Mouse (Mus musculus): ENCODE data around the gene Pla2g1b.
"Not testable (repeated sequence)": the region's sequence is repeated elsewhere in the genome, so short reads cannot be mapped to it uniquely, and the experiment has no call there.

Pla2g1b gene

DNA sequence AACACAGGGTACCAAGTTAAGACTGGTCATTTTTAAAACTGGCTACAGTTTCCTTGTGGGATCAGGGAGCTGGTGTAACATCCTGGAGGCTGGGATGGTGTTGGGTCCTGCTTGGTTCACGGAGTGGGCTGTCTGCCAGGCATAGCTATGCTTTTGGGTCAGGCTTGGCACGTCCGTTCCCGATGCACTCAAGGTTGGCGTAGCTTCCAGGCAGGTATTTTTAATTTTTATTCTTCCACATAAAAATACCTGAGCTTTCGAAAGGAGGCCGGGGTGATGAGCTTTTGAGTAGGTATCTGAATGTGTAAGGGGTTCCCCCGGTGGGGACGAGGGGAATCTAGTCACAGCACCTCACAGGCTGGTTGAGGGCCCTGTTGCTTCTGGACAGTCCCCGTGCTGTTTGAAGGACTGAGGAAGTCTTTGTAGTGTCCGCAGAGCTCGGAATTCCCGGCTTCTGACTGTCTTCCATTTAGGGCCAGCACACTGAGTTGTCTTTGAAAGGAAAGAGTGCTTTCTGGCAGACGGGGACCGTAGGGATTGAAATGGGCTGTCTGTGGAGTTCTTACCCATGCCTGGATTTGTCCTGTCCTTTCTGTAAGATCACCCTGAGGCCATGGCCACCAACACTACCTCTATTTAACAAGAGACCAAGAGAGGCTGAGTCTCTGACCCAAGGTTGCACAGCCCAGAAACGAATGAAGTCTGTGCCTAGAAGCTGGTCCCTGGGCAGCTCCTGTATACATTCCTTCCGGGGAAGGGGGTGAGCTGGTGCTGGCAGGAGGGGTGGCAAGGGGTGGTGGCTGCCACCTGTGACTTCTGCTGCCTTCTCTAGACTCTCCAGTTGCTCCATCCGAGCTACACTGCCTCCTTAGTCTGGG is 42.2 kb downstream of the Pla2g1b start:
- DNase-seq, result no peak

DNA sequence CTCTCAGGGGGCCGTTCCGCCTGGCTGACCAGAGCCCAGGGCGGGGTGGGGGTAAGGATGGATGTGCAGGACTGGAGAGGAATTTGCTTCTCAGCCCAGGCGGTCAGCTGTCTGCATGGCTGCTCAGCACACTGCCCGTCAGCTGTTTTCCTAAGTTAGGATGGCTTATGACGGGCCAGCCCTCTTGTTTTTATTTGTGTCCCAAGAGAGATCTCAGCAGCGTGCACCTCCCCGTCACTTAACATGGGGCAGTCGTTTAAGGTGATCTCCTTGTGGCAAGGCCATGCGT is 42.7 kb downstream of the Pla2g1b start:
- DNase-seq, result no peak

DNA sequence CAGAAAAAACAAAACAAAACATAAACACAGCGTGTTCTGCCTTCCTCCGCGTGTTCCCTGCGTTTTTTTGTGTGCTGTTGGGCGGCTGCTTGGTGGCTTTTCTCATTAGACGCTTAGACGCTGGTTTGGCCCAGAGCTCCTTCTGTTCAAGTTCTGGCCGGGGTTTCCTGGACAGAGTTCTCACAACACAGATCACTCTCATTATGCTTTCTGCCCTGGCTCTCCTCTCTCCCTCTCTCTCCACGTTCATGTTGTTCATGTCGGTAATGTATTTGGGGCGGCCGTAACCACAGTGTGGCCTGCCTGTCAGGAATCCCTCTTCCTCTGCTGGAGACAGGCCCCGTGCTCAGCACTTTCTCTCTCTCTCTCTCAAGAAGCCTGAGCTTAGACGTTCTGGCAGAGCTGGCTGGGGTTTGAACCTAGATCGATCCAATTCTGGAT is 43.3 kb downstream of the Pla2g1b start:
- DNase-seq, result no peak

DNA sequence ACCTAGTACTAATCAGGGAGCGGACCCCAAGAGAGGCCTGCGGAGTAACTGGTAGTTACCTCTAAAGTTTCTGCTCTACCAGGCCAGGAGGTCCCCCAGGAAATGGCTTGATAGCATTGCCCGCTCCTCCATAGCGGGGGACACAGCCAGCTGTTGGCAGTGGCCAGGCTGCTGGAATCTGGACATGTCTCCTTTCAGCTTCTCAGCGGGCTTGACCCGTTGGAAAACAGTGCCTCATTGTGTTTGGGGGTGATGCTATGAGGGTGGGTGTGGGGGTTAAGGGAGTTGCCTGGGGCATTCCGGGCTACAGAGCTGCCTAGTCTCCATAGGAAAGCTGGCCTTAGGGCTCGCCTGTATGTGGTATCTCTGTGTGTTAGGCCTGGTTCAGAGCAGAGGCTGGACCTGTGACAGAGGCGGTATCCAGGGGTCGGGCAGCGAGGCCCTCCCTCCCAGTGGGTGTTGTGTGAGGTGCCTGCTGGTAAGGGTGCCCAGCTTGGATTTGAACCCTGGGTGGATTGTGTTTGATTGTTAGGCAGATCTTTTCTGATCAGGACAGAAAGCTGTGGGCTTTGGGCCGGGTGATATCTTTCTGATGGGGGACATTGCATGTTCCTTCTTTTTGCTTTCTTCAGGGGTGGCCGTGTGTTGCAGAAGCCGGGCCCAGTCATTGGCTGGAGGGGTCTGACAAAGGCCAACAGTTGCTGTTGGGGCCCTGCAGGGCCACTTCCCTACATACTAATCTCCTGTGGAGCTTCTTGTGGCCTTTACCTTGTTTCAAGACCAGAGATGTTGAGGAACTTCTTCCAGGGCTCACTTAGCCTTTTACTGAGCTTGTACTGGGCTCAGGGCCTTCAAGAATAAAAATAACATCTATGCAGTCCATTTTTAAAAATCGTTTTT is 44.0 kb downstream of the Pla2g1b start:
- DNase-seq, result no peak

DNA sequence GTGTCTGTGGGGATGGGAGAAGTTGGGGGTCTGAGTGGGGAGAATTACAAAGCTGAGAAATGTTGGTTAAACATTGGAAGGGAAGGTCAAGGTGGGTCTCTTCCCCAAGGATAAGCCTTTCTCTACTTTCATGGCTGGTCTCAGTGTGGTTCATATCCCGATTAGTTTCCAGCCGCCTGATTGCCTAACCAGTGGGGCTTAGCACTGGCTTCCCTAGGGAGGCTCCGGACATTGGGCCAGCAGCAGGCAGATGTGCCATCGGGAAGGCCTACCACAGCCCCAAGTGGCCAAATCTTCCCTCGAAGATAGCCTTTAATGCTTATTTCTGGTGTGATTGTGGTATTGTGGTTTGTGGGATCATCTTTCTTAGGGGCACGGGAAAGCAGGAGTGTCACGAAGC is 46.3 kb downstream of the Pla2g1b start:
- DNase-seq, result no peak

DNA sequence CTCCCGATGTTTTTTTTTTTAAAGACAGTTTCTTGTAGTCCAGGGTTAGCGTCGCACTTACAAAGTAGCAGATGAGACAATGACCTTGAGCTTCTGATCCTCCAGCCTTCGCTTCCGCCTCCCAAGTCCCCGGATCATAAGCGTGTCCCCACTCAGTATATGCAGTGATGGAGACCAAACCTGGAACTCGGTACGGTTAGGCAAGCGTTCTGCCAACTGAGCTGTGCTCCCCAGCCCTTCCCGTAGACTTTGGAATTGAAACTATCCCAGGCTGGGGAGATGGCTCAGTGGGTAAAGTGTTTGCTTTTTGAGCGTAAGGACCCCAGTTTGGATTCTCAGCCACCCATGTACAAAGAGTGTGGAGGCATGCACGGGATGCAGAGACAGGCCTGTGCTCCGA is 47.2 kb downstream of the Pla2g1b start:
- no peak for DNase-seq

DNA sequence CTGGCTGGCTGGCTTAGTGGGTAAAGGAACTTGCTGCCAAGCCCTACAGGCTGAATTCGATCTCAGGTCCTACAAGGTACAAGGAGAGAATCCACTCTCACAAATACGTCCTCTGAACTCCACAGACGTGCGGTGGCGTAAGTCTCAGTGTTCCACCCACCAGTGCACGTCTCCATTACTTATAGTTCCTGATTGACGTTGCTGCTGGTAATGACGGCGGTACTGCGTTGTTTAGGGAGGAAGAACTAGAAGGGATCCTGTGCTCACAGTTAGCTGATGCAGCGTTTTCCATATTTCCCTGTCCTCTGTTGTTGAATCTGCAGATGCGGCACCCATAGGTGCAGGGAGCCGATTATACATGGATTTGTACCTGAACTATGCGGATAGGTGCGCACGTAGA is 47.7 kb downstream of the Pla2g1b start:
- no peak for DNase-seq

DNA sequence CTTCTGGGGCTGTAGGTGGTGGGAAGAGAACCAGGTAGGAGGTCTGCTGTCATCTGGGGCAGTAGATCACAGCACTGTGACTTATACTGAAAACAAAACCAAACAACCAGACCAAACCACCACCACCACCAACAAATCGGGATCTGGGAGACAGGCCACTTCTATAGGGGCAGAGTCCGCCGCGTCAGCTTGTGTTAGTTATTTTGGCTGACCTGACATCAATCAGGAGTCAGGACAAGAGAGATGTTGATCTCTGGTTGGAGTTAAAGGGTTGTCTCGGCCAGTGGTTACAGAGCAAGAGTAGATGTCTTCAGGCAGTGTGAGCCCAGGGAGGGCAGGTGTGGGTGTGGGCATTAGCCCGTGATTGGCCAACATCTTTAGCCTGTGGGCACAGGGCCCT is 48.3 kb downstream of the Pla2g1b start:
- DNase-seq, result no peak

DNA sequence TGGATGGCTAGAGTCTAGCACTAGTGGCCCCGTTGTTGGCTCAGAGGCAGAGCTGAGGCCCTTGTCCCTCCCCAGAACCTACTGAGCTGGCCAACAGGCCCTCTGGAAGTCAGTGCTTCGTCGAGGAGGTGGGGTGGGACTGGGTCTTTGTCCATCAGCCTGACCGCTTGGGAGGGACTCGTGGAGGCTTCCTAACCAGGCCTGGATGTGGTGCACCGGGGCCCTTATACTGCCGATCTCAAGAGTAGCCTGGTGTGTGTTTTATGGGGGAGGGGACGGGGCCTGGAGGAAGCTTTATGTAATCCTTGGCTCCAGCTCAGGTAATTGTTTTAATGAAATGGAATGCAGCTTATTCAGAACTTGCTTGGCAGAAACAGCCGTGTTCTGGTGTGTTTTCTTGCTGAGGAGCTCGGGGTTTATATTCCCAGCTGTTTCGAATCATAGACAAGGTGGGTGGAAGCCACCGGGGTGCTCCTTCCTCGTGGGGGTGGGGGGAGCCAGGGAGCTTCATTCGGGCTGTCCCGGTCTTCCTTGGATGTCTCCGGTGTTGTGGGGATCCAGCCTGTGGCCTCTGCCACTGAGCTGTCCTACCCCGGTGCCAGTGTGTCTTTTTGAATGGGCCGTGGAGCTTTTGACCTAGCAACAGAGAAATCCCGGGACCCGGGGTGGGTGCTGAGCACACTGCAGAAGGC is 49.0 kb downstream of the Pla2g1b start:
- DNase-seq, result no peak

DNA sequence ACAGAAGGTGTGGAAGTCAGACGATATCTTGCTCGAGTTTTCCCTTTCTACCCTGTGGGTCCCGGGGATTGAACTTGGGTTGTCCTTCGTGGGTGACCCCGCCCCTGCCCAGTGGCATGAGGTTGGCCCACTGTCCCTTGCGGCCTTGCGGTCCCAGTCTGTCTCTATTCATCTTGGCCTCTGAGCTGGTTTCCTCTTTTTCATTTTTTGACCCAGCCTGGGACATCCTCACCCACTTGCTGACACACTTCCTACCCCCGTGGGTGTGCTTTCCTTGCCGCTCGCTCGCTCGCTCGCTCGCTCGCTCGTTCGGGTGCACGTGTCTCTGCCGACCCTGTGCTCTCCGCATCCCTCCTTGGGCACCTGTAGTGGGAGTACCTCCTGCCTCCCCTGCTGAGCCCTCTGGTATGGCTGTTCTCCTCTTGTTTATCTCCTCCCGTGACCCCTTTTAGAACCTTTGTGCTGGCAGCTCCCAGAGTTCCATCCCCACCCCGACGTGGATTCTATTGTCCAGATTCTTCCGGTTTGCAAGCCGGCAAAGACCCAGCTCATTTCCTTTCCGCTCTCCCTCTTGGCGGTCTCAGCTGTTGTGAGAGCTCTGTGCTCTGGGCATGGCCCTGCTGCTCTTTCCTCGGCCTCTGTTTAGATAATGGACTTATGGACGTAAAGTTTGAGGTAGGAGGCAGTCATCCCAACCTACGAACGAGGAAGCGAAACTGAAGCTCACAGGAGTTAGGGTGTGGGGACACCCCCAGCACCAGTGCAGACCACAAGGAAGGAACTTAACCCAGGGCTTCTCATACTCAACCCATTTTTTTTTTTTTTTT is 50.2 kb downstream of the Pla2g1b start:
- no peak for DNase-seq

DNA sequence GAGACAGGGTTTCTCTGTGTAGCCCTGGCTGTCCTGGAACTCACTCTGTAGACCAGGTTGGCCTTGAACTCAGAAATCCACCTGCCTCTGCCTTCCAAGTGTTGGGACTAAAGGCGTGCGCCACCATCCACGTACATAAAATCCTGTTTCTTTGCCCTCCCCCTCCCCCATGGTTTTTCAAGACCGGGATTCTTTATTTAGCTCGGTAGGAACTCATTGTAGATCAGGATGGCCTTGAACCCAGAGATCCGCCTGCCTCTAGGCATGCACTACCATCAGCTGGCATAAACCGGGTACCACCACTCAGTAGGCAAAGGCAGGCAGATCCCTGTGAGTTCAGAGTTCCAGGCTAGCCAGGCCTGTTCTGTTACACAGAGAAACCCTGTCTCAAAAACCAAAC is 50.8 kb downstream of the Pla2g1b start:
- DNase-seq, result no peak

DNA sequence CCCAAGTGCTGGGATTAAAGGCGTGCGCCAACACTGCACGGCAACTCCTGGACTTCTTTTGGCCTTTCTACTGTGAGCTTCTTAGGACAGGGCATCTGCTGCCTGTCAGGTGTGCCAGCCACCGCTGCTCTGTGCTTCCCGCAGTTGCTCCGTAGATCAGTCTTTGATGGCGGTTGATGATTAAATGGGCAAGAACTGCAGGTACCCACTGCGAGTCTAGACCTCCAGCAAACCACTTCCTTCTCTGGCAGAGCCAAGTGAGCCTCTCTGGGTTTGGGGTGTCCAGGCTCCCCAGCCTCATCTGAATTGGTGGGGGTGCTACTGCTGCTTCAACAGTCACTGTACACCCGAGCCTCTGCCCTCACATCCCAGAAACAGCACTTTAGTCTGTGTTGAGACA is 51.4 kb downstream of the Pla2g1b start:
- DNase-seq, result no peak

DNA sequence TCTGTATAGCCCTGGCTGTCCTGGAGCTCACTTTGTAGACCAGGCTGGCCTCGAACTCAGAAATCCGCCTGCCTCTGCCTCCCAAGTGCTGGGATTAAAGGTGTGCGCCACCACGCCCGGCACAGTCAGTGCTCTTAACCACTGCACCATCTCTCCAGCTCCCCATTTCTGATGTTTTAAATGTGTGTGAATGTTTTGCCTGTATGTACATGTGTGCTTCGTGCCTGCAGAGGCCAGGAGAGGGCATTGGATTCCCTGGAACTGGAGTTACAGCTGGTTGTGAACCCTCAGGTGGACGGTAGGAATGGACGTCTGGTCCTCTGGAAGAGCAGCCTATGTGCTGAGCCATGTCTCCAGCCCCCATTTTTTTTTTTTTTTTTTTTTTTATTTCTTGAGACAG is 52.2 kb downstream of the Pla2g1b start:
- not testable (repeated sequence) for DNase-seq

DNA sequence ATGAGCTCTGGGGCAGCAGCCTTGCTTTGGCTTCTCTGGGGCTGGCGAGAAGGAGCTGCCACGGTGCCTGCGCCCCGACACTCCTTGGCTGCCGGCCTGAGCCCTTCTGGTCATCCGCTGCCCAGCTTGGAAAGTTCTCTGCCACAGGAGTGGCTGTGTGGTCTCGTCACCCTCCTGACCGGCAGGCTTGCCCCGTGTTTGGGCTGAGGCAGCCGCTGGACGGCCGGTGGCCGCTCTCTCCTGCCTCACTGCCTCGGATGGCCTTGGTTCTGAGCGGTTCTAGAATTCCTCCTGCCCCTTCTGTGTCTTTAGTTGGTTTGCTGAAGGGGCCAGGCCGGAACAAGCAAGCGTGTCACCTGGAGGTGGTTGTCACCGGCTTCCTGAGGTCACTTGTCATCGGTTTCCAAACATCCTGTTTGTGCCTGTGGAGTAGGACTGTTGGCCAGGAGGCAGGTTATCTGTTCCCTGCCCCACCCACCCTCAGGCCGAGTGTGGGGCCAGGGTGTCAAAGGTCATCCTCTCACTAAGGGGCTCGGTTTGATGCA is 54.3 kb downstream of the Pla2g1b start:
- no peak for DNase-seq

DNA sequence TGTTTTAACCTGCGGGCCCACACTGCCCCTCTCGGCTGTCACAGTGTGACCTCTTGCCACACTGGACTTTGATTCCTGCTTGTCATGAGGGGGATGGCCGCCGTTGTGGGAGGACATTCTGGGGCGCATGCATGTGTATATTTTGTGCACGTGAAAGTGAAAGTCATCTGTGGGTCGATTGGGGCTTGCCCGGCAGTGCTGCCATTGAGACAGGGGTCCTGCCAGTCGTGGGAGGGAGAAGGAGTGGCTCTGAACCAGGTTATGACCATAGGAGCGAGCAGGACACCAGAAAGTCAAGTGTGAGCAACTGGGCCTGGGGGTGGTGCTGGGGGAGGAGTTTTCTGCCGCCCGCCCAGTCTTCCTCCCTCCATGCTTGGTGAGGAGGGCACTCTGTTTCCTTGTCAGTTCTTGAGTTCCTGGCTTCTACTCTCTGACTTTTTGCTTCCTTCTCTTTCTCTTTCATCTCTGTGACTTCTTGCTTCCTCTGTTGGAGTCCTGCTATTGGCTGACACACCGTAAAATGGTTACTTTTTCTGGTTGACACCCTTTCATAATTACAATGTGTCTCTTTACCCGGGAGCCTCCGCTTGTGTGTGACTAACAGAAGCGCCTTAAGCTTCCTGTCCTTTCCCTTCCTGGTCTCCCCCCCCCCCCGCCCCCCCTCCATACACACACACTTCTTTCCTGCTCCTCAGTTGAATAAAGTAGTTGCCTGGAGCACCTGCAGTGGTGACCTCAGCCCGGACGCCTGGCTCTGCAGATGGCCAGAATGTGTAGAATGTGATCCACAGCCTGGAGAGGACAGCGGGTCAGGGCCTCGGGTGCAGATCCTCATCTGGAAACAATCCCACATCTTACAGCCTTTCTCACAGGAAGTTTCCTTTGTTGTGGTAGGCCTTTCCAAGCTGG is 55.7 kb downstream of the Pla2g1b start:
- DNase-seq, result no peak

DNA sequence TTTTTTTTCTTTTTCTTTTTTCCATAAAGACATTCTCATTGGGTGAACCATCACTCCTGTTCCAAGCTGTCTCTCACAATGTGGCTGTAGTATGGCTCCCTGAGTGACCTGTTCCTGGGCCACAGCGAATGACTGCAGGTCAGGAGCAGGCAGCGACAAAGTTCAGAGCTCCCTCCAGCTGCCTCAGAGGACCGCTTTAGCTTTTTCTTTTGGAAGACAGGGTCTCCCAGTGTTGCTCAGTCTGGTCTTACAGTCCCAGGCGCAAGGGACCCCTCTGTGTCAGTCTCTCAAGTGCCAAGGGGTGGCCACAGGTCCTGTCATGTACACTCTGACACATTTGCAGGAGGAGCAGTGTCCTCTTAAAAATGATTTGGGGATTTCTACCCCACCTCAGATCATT is 56.5 kb downstream of the Pla2g1b start:
- DNase-seq, result no peak

DNA sequence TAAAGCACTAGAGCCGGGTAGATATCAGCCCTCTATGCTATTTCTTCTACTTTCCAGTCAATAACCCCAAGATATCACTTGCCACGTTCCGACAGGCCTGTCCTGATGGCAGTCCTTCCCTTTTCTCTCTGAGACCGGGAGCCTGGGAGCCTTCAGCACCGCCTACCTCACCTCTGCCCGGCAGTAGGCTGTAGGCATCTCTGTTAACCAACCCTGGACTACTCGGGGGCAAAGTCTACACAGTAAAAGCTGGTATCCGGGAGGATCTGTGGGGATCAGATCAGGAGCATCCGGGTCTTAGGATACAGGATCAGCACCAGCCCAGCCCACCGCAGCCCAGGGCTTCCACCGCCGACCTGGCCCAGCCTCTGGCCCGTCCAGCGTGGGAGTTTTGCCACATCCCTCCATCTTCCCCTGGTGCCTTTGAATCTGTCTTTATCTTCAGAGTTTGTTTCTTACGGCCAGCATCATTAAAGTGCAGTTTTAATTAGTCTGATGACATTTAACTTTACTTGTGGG is 57.0 kb downstream of the Pla2g1b start:
- DNase-seq, result no peak

DNA sequence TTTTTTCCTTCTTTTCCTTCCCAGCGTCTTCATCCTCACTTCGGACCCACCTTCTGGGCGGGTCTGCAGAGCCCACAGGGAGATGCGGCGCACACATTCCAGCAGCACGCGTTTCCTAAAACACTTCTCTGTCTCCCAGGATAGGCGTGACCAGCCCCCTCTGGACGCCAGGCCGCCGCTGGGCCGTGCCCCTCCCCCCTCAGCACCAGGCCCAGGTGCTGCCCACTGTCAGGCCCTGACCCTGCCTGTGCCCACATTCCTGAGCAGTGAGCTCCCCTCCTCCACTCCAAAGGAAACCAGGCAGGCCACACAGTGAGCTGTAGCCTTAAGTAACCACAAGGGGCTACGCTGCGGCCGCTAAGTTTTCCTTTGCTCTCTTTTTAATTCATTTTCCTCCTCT is 57.9 kb downstream of the Pla2g1b start:
- DNase-seq, result no peak
